Mouse (Mus musculus): ENCODE measurements around the gene Tecpr2.

DNA sequence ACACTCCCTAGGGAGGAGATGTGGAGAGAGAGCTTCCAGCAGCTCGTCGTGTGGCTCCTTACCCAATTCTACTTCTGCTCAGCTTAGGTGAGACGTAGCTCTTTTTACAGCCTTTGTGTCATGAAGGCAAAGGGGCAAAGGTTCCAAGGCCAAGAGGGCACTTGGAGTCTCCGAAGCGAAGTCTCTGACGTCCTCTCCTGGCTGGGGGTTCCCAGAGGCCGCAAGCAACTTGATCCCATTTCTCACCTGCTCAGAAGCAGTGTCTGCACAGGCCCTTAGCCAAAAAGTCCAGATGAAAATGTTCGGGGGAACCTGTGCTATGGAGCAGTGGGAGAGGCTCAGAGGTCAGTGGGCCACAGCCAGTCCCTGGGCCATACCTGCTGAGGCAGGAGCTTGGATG lies 94.0 kb downstream of the Tecpr2 start:
- no peak for TF ChIP-seq CTCF (IDR thresholded peaks at IDR 0.05; ENCODE audit: low read depth)
- TF ChIP-seq EP300 (optimal IDR thresholded peaks at IDR 0.05) = no peak
